Mouse (Mus musculus) T-helper 17 cell (primary cell): ENCODE measurements at regions not wholly inside any gene's neighbourhood (a gene's known extent, or its start where the extent isn't known, plus 50 kb on each side); places are given as distances from the start of the nearest gene placed in this dataset.

Experiments used
- in situ Hi-C, 2 experiments: fragments of 300-600 bp; cut with MboI, MseI; formaldehyde crosslinking; loops; 1 replicate in 1 of 2; 2 replicates in 1 of 2; pipeline ENCODE4 v1.15.1; 2025; ENCODE audit warnings: high pct_unique_total_duplicates in 2 of 2

GRCm38 (mm10) chr3:133599731-133600130, 54.8 kb upstream of the Tet2 start:
- in situ Hi-C loops, result loop anchor here in 1 of 2 experiments (10.0 kb wide), 1 partner anchor 1715 kb away; no protein-coding TSS in a partner anchor

- in situ Hi-C loops, result no loop called here
These were observed 55.7 kb upstream of the Tet2 start for GRCm38 (mm10) chr3:133600447-133601220.

- in situ Hi-C loops, result no loop called here
These were observed 60.5 kb upstream of the Tet2 start for GRCm38 (mm10) chr3:133605460-133605859.

GRCm38 (mm10) chr3:133608845-133609261, 63.9 kb upstream of the Tet2 start:
- in situ Hi-C loops, result no loop called here

- in situ Hi-C loops, result loop anchor here (5.0 to 10.0 kb wide), 2 partner anchors 48 to 269 kb away; no protein-coding TSS in a partner anchor
These were observed 69.1 kb upstream of the Tet2 start for GRCm38 (mm10) chr3:133613836-133614711.

- in situ Hi-C loops, result loop anchor here (5.0 to 10.0 kb wide), 3 partner anchors 47 to 270 kb away; no protein-coding TSS in a partner anchor
These were observed 69.9 kb upstream of the Tet2 start for GRCm38 (mm10) chr3:133614712-133615426.

GRCm38 (mm10) chr3:133617036-133617435, 72.1 kb upstream of the Tet2 start:
- in situ Hi-C loops, result loop anchor here (5.0 to 10.0 kb wide), 2 partner anchors 65 to 272 kb away; no protein-coding TSS in a partner anchor

- in situ Hi-C loops, result loop anchor here (5.0 to 10.0 kb wide), 2 partner anchors 66 to 274 kb away; no protein-coding TSS in a partner anchor
These were observed 73.6 kb upstream of the Tet2 start for GRCm38 (mm10) chr3:133618491-133618890.

- in situ Hi-C loops, result loop anchor here in 1 of 2 experiments (10.0 kb wide), 2 partner anchors 78 to 188 kb away; partner anchors contain the start of gene Tet2
These were observed 78.3 kb upstream of the Tet2 start for GRCm38 (mm10) chr3:133623201-133623744.

- in situ Hi-C loops, result loop anchor here in 1 of 2 experiments (10.0 kb wide), 2 partner anchors 79 to 189 kb away; partner anchors contain the start of gene Tet2
These were observed 79.3 kb upstream of the Tet2 start for GRCm38 (mm10) chr3:133624079-133624875.

- in situ Hi-C loops, result loop anchor here (5.0 to 10.0 kb wide), 4 partner anchors 80 to 533 kb away; partner anchors contain the start of genes Gstcd (in 1 of the 2), Ints12 (in 1 of the 2) and Tet2 (in 1 of the 2)
These were observed 80.1 kb upstream of the Tet2 start for GRCm38 (mm10) chr3:133625046-133625445.

- in situ Hi-C loops, result loop anchor here (5.0 to 10.0 kb wide), 4 partner anchors 82 to 534 kb away; partner anchors contain the start of genes Gstcd (in 1 of the 2), Ints12 (in 1 of the 2) and Tet2 (in 1 of the 2)
These were observed 81.5 kb upstream of the Tet2 start for GRCm38 (mm10) chr3:133626442-133626841.

- in situ Hi-C loops, result loop anchor here (5.0 to 10.0 kb wide), 4 partner anchors 82 to 535 kb away; partner anchors contain the start of genes Gstcd (in 1 of the 2), Ints12 (in 1 of the 2) and Tet2 (in 1 of the 2)
These were observed 82.3 kb upstream of the Tet2 start for GRCm38 (mm10) chr3:133627116-133627844.

- in situ Hi-C loops, result no loop called here
These were observed 89.4 kb upstream of the Tet2 start for GRCm38 (mm10) chr3:133634306-133634705.

- in situ Hi-C loops, result no loop called here
These were observed 100.7 kb upstream of the Tet2 start for GRCm38 (mm10) chr3:133645604-133646003.

- in situ Hi-C loops, result no loop called here
These were observed 101.6 kb upstream of the Tet2 start for GRCm38 (mm10) chr3:133646449-133647059.

GRCm38 (mm10) chr3:133650025-133650424, 105.1 kb upstream of the Tet2 start:
- in situ Hi-C loops, result no loop called here

GRCm38 (mm10) chr3:133651996-133652395, 107.1 kb upstream of the Tet2 start:
- in situ Hi-C loops, result no loop called here
